35 mouse cellular contexts compared by ENCODE assay signal in the genomic region with DNA sequence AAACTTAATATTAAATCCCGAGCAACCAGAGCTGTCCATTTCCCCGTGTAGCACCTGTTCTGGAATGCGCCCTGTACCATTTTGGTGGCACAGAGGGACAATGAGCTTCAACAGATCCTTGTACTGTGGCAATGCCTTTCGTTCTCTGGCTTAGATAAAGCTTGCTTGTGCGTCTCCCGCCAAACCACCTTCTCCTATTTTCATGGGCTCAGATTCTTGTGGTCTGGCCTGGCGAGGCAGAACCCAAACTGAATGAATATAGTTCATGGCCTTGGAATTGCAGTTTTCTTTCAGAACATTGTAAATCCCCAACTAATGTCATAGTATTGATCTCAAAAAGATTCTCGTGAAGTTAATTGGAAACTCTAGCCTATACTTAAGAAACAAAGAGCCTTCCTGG.
"Had no signal": no experiment of that assay in that cellular context is flagged by ENCODE, and none has a peak within 500 bp of the region (broad histone marks: within the 10 kb centered on the region; RNA-seq: fewer than 3 reads in every experiment).

No protein-coding gene starts in this region.

- H3K27ac ChIP-seq: heart, embryonic 10.5 days; heart, embryonic 13.5 days; heart, embryonic 15.5 days; hindbrain, embryonic 10.5 days; hindbrain, embryonic 12.5 days; hindbrain, embryonic 13.5 days; hindbrain, embryonic 14.5 days; hindbrain, embryonic 15.5 days; hindbrain, postnatal 0 days; intestine, embryonic 15.5 days; kidney, embryonic 15.5 days; kidney, postnatal 0 days; layer of hippocampus, adult 2 months; left cerebral cortex, adult 2 months had no signal

- H3K4me1 ChIP-seq: heart, embryonic 10.5 days; heart, embryonic 12.5 days; heart, embryonic 13.5 days; heart, embryonic 15.5 days; hindbrain, embryonic 10.5 days; hindbrain, embryonic 12.5 days; hindbrain, embryonic 13.5 days; hindbrain, embryonic 15.5 days; intestine, embryonic 15.5 days; kidney, embryonic 15.5 days had no signal

- H3K4me2 ChIP-seq: heart, embryonic 12.5 days; heart, embryonic 13.5 days; heart, embryonic 15.5 days; hindbrain, embryonic 12.5 days; hindbrain, embryonic 13.5 days; hindbrain, embryonic 14.5 days; hindbrain, embryonic 15.5 days; intestine, embryonic 15.5 days; kidney, embryonic 15.5 days had no signal

- H3K9me3 ChIP-seq: heart, embryonic 10.5 days; heart, embryonic 12.5 days; heart, embryonic 13.5 days; heart, embryonic 15.5 days; hindbrain, embryonic 10.5 days; hindbrain, embryonic 12.5 days; hindbrain, embryonic 13.5 days; hindbrain, embryonic 15.5 days; intestine, embryonic 15.5 days; kidney, embryonic 15.5 days had no signal

- H3K36me3 ChIP-seq: heart, embryonic 10.5 days; heart, embryonic 12.5 days; heart, embryonic 13.5 days; heart, embryonic 15.5 days; hindbrain, embryonic 10.5 days; hindbrain, embryonic 12.5 days; hindbrain, embryonic 13.5 days; hindbrain, embryonic 15.5 days; intestine, embryonic 15.5 days; kidney, embryonic 15.5 days had no signal

- ATAC-seq: hindbrain, embryonic 16.5 days; hindbrain, postnatal 0 days; inflammation-experienced regulatory T-cells, adult 6 months; intestine, embryonic 15.5 days; intestine, embryonic 16.5 days; intestine, postnatal 0 days had no signal

- DNase-seq: heart, postnatal 10 days; heart, postnatal 14 days; heart, postnatal 36 days; heart, postnatal 4 days; kidney, adult 11 months; kidney, adult 18-20 months; kidney, adult 2 months; kidney, adult 8-10 months; kidney, adult 9 months; kidney, postnatal 10 days; kidney, postnatal 14 days; kidney, postnatal 25 days; kidney, postnatal 36 days; kidney, postnatal 4 days; layer of hippocampus, adult 9-11 months; layer of hippocampus, postnatal 36 days had no signal

- H3K27me3 ChIP-seq: heart, embryonic 12.5 days; heart, embryonic 13.5 days; heart, embryonic 15.5 days; hindbrain, embryonic 12.5 days; hindbrain, embryonic 13.5 days; hindbrain, embryonic 15.5 days; intestine, embryonic 15.5 days; kidney, embryonic 15.5 days had no signal

- H3K4me3 ChIP-seq: heart, embryonic 10.5 days; heart, embryonic 12.5 days; heart, embryonic 13.5 days; heart, embryonic 15.5 days; hindbrain, embryonic 10.5 days; hindbrain, embryonic 12.5 days; hindbrain, embryonic 13.5 days; hindbrain, embryonic 15.5 days; intestine, embryonic 15.5 days; kidney, embryonic 15.5 days; layer of hippocampus, adult 2 months; left cerebral cortex, adult 2 months had no signal

- H3K9ac ChIP-seq: heart, embryonic 12.5 days; heart, embryonic 13.5 days; heart, embryonic 15.5 days; hindbrain, embryonic 12.5 days; hindbrain, embryonic 13.5 days; hindbrain, embryonic 14.5 days; hindbrain, embryonic 15.5 days; intestine, embryonic 15.5 days; kidney, embryonic 15.5 days had no signal
